Mouse (Mus musculus): ENCODE results near the gene Magea8.
"Not testable (repeated sequence)": the region's sequence is repeated elsewhere in the genome, so short reads cannot be mapped to it uniquely, and the experiment has no call there.

The Magea8 gene

GRCm38 (mm10) chrX:154995750-154996149 lies at the start of gene Magea8:
TSS of gene Magea8 (minus strand) at chrX:154995850.
- DNase-seq: not testable (repeated sequence)

GRCm38 (mm10) chrX:154949405-154949804 lies 46.2 kb downstream of the Magea8 start, which contains the start of gene Magea3:
TSS of gene Magea3 (minus strand) at chrX:154949505.
- DNase-seq: not testable (repeated sequence)

DNA sequence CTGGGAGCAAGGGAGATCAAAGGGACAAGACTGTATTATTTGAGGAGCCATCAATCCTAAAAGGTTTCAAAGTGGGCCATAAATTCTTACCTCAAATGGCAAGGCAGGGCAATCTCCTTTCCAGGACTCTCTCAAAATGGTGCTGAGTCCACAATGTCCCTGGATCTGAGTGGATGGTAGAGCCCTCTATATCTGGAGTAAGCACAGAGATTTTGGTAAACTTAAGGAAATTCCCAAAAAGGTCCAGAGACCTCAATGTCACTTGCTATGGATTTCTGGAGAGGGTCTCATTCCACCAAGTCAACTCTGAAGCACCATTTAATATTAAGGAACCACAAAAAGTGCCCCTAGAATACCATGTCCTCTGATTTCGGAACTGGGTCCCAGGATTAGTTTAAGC lies 59.8 kb downstream of the Magea8 start, which contains the start of gene Magea6:
Magea6 (minus strand) TSS at position 101 of the 400 bp plus-strand sequence.
- not testable (repeated sequence) for DNase-seq

Data from cerebellum, postnatal 25 days (tissue).